Mouse (Mus musculus): Measurements from ENCODE around the gene Chic1.

- TF ChIP-seq POLR2A (IDR thresholded peaks at IDR 0.05; ENCODE audit: low read depth, low read length) (no peak), CTCF (IDR thresholded peaks at IDR 0.05; ENCODE audit: extremely low read depth, insufficient read depth, insufficient read length, insufficient replicate concordance) (no peak)
Measured at GRCm38 (mm10) chrX:103414167-103414566, 57.9 kb downstream of the Chic1 start, which contains the start of gene Tsx.
